Mouse (Mus musculus): Measurements from ENCODE around the gene Usb1.
A peak's percentile ranks its signal among the peaks of the same experiment; 100 is the strongest.
"Not testable (repeated sequence)": the region's sequence is repeated elsewhere in the genome, so short reads cannot be mapped to it uniquely, and the experiment has no call there.

Usb1 gene

GRCm38 (mm10) chr8:95376309-95376999 is 44.4 kb downstream of the Usb1 start:
- no peak for DNase-seq

- DNase-seq = no peak
Measured at GRCm38 (mm10) chr8:95377101-95377500, 45.0 kb downstream of the Usb1 start.

- DNase-seq = peak; percentile 71
Measured at GRCm38 (mm10) chr8:95377863-95378291, 45.8 kb downstream of the Usb1 start.

- DNase-seq = not testable (repeated sequence)
Measured at GRCm38 (mm10) chr8:95378928-95379327, 46.8 kb downstream of the Usb1 start.

- peak; percentile 34 for DNase-seq
Measured at GRCm38 (mm10) chr8:95380953-95381352, 48.9 kb downstream of the Usb1 start.

GRCm38 (mm10) chr8:95381595-95381994 is 49.5 kb downstream of the Usb1 start:
- DNase-seq = no peak

GRCm38 (mm10) chr8:95384501-95384900 is 52.4 kb downstream of the Usb1 start:
- no peak for DNase-seq

GRCm38 (mm10) chr8:95386037-95386436 is 54.0 kb downstream of the Usb1 start:
- no peak for DNase-seq

GRCm38 (mm10) chr8:95387221-95387620 is 55.1 kb downstream of the Usb1 start:
- DNase-seq = no peak

GRCm38 (mm10) chr8:95387936-95388335 is 55.9 kb downstream of the Usb1 start:
- no peak for DNase-seq

- DNase-seq = no peak
Measured at GRCm38 (mm10) chr8:95390312-95390711, 58.2 kb downstream of the Usb1 start.

- no peak for DNase-seq
Measured at GRCm38 (mm10) chr8:95391101-95391500, 59.0 kb downstream of the Usb1 start.

- peak; percentile 44 for DNase-seq
Measured at GRCm38 (mm10) chr8:95392604-95393003, 60.5 kb downstream of the Usb1 start.

GRCm38 (mm10) chr8:95395186-95395918 is 63.3 kb downstream of the Usb1 start:
- DNase-seq = no peak

GRCm38 (mm10) chr8:95396752-95397151 is 64.7 kb downstream of the Usb1 start:
- DNase-seq = no peak

Measured in lung, postnatal 14 days (tissue).